Mouse (Mus musculus) effector memory CD4-positive, alpha-beta T cell, adult 7 months (primary cell): ENCODE data around the gene Gm37419. TPM values are rescaled to one million over a fixed set of nuclear protein-coding genes. Genes with fewer than 3 reads are reported as not detected.

Experiments used
- polyA plus RNA-seq: library from polyadenylated mRNA; unstranded; fragments of 100-300 nt; shearing (Covaris generic); gene quantifications from one replicate; pipeline ENCODE4 v1.2.1, GENCODE M21; 2017

Gene Gm37419
- not detected for polyA plus RNA-seq

DNA sequence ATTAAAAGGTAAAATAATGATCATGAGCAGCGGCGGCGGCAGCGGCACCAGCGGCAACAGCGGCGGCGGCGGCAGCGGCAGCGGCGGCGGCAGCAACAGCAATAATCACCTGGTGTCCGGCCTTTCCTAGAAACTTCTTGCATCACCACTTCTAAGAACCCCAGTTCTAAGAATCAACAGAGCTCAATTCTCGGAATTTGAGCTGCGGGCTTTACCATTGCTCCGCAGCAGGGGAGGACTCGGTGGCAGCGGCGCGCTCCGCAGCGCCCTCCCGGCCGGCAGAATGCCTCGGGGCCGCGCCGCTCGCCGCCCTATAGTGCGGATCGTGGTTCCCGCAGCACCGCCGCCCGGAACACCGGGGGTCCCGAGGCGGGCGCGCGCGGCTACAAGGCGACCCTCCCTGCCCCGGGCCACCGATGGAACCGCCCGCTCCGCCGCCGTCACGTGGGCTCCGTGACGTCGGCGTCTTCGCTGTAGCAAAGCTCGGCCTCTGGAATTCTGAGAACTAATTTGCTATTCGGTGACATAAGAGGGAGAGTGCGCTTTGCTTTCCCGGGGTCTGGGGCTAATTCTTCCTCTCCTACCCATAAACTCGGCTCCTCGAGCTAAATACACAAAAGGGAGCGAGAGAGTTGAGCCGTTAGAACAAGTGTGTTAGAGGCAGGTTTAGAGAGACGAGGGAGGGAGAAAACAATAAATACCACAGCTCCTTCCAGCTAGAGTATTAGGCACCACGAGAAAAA, at the start of gene Gm37419, which contains the start of gene Bcl6:
Gene Gm37419 (plus strand): TSS at position 17 of the 743 bp plus-strand sequence.
Gene Bcl6 (minus strand): TSS at position 387 of the 743 bp plus-strand sequence.

Other genes starting within 250 kb of the Gm37419 start
- gene Sst, start 97.5 kb upstream of the Gm37419 start, polyA plus RNA-seq: not detected
- 0.26 TPM for gene Rtp2, start 56.1 kb upstream of the Gm37419 start, polyA plus RNA-seq
- gene Bcl6, start 370 bp downstream of the Gm37419 start, polyA plus RNA-seq: 67.8 TPM